Mouse (Mus musculus) brain, embryonic 18.5 days (tissue): ENCODE data around the gene Grip1.

Experiments used
- DNase-seq: peaks from one replicate; pipeline ENCODE4 v3.0.0-alpha.2; 2012; ENCODE audit warnings: low read depth, low spot score

Grip1 gene

DNA sequence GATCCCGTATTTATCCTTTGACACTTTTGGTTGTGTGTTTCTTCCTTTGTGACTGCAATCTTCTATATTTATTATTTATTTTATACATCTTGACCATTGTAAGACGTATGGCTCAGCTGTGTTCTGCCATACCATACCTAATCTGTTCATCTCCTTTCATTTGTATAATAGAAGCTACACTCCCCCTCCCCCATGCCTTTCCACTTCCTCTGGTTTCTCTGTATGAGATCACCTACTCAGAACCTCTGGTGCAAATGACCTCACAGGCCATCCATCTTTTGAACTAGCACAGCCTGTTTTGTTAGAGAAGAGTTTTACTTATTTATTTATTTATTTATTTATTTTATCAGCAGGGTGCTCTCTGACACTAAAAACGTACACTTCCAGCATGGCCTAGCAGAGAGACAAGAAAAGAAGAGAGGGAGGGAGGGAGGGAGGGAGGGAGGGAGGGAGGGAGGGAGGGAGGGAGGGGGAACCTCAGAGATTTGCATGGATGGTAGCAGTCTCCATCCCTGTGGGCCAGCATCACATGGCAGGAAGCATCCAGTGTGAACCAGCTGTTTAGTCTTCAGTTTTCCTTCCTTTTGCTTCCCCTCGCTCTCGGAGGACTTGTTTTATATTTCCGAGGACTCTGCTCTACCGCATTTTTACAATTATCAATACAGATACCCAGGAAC, 207.2 kb downstream of the Grip1 start:
- no peak for DNase-seq

DNA sequence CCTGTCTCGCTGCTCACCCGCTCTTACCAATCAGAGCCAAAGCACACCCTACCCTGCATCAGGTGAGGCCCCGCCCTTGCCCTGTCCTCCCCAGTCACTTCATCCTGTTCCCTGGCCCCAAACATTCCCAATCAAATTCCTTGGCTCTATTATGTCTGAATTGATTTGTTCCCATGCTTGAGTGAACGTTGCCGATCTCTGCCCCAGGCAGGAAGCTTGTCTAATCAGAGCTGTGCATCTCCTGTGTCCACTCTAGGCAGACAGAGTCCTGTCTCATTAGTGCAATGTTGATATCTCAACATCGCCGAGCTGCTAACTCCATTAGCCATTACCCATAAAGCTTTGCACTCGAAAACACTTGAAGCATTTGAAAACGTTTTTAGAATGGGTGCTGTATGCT, 210.0 kb downstream of the Grip1 start:
- DNase-seq: no peak

DNA sequence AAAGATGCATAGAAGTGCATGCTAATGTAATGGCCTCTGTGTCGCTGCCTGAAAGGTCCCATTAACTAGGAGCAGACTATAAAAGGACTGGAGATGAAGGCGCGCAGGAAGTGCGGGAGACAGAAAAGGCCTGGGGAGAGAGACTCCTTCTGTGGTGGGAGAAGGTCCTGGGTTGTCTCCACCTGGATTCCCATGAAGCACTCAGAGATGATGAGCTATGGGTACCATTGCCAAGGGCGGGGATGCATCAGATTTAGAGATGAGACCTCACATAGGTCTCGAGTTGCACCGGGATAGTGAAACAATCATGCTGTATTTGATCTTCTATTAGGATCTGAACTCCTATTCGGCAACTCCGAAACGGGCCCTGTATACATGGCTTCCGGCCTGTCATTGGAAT, 212.8 kb downstream of the Grip1 start:
- DNase-seq: no peak

DNA sequence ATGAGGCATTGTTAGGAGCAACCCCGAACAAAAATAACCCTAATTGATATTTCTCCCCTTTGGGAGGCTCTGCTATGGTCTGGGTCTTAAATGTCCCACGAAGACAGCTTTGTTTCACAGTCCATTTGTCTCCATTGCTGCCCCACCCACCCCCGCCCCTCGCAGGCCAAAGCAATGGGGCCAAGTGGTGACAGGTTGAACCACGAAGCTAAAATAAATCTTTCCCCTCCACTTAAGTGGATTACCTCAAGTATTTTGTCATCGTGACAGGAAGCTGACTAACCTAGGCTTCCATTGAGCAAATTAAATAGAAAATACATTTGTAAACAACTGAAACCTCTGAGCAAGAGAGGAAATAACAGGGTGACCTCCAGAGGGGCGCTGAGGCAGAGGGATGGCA, 216.8 kb downstream of the Grip1 start:
- DNase-seq: no peak

DNA sequence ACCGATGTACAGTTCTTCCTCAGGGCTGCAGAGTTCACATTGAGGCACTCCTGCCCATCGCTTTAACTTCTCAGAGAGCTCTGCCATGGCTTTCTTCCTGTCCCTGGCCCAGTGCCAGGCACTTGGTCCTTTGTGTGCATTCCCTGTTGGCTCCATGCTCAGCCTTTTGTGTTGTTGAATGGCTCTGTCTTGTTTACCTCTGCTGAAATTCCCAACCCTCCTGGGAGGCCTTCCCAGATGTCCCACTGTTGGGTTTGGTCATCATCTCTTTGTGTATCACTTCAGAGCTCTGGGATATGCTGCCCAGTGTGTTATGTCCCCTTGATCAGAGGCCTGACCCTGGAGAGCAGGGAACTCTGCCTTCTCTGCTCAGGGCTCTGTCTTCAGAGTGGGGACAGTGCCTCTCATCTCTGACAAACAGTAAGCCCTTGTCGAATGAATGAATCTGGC, 230.8 kb downstream of the Grip1 start:
- no peak for DNase-seq

DNA sequence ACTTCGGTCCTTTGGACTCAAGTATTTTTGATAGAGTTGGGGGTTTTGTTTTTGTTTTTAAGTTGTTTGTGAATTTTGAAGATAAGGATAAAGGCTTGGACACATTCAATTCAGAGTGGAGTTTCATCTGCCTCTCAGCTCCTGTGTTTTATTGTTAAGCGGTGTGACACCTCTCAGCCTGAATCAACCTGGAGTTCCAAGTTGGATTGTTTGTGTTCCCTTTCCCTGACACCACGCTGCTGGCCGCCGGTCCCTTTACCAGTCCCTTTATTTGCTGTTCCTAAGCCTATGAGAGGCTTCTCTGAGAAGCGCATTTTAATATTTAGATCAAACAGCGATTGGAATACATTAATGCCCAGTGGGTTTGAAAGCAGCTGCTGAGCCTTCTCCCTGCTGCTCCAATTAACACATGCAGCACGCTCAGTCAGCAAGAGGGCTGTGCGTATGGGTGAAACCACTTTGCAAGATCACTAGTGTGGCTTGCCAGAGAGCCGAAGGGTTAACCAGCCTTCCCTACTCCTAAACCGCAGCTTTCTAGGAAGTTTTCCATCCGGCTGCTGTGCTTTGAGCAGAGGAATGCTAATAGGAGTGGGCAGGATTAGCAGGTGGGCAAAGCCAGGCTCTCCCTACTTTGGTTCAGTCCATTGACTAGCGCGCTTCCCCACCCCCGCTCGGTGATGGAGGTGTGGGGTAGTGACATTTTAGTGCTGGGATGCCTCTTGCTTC, 237.9 kb downstream of the Grip1 start:
- DNase-seq: peak; percentile 55

DNA sequence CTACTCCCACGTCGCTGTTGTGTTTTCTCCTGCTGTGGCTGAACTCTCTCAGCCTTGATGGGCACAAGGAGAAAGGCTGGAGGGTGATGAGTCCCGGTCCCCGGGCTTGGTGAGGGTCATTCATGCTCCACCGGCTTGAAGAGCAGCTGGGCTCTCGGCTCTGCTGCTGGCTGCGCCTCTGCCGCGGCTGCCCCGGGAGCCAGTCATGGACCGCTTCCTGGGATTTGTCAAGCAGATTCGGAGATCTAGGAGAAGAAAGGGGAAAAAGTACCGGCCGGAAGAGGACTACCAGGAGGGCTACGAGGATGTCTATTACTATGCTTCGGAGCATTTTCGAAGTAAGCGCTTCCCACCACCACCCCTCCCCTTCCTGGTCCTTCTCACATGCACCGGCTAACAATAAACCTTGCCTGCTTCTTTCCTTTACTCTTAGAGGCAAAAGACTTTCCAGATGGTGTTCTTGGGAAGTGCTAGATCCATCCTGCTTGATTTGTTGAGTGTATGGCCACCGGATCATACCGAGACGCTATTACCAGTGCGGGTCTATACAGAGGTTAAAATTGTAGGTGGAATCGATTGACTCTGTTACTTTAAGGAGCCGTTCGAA, 238.8 kb downstream of the Grip1 start:
- no peak for DNase-seq

DNA sequence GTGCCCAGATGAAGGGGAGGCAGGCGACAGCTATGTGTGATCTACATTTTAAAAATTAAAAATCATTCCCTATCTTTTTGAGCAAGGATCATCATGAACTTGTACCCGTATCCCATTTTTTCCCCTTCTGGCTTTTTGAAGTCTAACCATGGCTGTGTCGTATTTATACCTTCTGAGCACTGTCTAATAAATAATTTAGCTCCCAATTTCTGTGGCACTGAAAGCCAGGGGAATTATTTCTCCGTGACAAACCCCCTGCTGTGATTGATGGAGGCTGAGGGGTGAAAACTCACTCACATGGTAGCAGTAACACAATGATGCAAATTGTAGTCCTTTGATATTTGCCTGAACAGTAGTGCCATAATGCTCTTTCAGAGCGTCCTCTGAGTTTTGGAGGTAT, 239.8 kb downstream of the Grip1 start:
- DNase-seq: no peak

DNA sequence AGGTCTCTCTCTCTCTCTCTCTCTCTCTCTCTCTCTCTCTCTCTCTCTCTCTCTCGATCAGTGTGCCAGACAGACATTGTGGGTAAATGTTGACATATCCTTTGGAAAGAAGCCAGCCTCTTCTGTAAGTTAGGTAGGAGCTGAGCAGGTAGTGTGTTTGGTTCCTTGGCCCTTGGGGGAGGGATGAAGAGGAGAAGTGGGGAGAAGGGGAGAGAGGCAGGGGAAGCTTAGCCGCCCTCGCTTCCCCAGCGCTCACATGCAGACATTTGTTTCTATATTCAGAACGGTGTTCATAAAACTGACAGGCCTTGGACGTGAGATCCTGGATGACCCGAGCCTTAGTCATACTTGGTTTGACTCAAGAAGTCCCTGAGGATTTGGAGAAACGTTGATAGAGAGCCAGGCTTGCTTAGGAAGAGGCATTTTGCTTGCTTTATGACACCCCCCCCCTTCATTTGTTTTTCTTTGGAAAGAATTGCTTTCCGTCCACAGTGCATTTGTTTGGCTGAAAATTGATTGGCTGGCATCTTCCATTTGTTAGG, 243.7 kb downstream of the Grip1 start:
- DNase-seq: no peak

DNA sequence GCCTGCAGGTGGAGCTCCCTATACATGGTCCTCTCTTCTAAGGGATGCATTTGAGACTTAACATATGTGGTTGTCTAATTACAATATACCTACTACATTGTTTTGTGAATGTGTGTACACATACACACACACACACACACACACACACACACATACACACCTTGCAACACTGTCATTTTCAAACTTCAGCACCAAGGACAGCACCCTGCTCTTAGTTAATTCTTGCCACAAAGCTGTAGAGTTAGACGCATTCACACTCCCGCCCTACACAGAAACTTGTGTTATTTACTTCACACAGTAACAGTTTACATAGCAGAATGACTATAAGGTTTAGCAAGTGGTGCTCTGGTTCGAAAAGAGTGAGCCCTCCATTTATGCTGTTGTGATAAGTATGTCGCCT, 251.7 kb downstream of the Grip1 start:
- no peak for DNase-seq

DNA sequence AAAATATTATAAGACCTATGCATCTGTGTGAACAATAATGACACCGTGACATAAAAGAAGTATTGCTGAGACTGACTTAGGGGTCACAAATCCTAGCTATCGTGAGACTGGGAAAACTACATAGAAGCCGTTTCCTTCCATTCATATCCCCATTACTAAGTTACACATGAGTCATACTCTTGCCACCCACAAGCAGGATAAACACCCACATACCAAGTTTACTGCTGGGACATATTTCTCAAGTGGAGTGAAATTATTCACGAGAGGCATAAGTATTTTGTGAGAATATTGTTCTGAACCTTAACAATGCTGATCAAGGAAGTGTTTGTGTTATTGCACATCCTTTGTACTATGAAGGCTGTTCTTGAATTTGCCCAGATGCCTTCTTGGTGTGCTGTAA, 252.7 kb downstream of the Grip1 start:
- DNase-seq: no peak

DNA sequence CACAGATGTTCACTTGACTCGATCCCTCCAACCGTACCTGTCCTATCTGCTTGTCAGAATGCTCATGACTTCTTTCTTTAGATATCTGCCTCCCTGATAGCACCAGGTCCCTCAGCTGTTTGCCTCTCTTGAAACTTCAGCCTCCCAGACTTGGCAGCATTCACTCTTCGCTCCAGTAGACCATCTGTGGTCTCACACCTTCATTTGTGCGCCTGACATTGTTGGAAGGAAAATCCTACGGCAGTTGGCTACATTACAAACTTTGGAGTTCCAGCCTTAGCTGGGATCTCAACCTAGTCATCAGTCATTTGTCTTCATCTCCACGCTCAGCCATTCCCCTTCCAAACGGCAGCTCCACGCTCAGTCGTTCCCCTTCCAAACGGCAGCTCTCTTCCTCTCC, 253.4 kb downstream of the Grip1 start:
- no peak for DNase-seq

DNA sequence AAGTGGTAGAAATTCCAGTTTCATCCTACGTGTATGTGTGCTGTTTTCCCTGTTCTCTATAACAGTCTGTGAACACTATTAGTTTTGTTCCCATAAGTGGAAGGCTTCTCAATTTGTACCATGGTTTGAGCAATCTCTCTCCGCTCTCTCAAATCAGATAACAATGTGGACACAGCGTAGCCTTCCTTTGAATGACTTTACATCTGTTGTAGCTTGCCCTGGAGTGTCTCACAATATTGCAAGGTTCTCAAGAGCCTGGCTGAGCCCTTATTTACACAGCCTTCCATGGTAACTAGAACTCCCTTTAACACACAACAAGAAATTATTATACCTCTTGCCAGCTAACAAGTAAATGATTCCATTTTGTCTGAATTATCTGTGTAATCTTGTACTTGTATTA, 268.3 kb downstream of the Grip1 start:
- DNase-seq: no peak

DNA sequence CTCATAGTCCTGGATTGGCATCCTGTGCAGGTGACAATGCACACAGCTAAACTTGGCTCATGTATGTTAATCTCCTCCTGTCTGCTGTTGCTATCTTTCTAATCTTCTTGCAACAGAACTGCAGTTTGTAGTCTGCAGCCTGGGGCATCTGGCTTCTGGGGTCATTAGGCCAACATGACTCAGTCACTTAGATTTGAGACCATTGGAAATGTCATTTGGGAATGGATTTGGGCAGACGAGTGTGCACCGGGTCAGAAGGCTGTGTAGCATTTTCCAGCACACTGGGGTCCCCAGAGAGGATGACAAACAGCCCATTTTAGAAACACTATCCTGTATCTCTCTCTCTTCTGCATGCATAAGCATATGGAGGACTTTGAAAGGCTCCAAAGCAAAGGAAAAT, 268.8 kb downstream of the Grip1 start:
- no peak for DNase-seq

DNA sequence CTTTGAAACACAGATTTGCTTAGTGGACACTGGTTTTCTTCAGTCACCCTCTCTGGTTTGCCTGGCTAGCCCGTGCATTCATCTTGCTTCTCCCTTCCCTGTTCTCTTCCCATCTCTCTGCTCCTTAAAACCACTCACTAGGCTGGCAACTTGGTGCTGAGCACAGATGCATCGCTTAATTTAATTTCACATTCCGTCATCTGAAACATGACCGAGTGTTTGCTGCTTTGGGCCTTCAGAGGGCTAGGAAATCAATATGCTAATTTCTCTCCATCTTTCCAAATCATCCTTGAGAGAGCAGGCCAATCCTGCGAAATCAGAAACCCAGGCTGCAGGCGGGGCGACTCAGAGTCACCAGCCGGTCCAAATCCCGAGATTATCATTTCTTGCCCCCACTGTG, 270.0 kb downstream of the Grip1 start:
- no peak for DNase-seq

DNA sequence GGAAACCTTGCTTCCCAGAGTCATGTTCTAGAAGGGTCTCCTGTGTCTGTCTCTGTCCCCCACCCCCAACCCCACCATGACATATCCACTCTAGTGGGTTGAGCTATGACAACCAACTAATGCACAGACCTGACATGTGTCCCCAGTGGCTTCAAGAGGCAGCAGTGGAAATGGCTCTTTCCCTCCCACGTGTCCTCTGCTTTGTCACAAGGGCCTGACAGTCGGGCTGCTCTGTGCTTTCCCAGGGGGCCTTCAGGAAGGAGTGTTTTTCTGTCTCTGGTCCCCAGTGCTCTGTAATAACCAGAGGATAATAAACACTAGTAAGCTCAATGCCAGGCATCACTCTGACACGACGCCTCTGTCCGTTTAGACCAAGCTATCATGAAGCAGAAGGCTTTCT, 271.7 kb downstream of the Grip1 start:
- no peak for DNase-seq

DNA sequence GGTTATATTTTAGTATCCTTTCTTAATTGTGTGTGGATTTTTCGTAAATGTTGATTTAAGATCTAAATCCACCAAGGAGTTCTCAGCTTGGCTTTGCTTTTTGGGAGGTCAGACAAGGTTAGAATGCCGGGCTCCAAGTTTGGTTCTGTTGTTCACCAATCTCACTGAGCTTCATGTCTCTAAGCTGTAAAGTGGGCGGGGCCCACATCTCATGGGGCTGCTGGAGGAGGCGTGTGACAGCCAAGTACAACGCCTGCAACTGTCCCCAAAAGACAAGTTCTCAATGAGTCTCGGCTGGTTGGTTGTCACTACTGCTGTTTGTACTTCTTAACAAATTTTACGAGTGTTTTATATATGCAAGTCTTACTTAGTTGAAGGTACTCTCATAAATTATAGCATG, 272.3 kb downstream of the Grip1 start:
- DNase-seq: no peak

DNA sequence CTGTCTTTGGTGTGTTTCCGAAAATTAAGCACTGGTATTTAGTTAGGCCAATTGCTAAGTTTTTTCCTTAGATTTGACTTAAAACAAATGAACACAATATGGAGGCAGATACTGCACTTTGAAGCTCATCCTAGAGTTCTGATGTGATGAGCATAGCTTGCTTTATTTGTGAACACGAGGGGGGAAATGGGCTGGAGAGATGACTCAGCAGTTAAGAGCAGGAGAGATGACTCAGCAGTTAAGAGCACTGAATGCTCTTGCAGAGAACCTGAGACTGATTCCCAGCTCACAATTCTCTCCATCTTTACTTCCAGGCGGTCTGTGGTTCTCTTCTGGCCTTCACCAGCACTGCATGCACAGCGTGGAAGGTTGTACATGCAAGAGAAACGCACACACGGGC, 273.3 kb downstream of the Grip1 start:
- DNase-seq: no peak

DNA sequence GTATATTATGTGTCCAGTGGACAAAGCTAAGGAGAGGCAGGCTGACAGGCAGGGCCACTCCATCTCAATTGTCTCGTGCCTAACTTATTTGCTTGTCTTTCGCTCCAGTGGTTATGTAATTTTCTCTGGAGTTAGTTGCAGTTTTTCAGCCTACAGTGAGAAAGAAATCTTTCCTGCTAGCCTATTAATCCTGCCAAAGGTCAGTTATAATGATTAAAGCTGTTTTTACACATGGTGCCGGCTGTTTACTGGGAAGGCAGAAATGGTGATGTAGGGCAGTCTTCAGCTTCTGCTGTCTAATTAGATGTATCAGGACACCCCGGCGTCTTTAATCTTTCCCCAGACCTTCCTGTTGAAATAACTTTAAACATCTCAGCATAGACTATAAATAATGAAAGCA, 276.6 kb downstream of the Grip1 start:
- DNase-seq: no peak

DNA sequence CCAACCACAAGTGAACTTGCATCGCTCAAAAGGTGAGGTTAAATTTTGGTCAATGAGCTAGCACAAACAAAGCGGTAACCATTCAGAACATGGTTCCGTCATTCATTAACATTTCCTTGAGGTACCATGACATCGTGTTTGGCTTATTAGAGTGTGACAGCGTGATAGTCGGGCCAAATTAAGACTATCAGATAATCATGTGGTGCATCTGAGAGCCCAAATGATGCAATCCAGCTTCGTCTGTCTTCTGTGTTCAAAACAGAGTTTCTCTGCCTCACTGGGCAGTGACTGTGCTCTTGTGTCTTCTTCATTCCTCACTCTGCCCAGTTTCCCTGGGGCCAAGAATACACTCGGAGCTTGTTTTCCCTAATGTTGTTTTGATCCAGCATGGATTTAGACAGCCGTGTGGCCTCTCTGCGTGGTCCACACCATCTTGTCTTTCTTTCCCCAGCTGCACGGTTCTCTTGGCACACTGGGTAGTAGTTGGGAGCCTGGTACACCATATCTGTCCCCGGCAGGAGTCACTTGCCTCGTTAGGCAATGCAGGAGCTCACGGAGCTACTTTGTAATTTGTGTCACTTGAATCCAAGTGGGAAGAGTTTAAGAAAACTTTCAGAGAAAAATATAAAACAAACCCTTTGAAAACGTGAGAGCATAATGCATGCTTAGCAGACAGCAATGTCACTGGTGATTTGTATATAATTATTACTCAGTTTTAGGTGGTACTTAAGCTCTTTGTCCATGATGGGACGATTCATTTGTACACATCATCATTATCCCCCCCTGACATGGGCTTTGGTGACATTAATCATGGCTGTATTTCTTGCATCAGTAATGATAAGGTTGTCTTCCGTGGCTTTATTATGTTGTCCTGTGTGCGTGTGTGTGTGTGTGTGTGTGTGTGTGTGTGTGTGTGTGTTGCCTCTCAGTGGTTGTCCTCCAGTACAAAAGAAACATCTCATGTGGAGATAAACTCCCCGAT, 281.7 kb downstream of the Grip1 start:
- DNase-seq: no peak

DNA sequence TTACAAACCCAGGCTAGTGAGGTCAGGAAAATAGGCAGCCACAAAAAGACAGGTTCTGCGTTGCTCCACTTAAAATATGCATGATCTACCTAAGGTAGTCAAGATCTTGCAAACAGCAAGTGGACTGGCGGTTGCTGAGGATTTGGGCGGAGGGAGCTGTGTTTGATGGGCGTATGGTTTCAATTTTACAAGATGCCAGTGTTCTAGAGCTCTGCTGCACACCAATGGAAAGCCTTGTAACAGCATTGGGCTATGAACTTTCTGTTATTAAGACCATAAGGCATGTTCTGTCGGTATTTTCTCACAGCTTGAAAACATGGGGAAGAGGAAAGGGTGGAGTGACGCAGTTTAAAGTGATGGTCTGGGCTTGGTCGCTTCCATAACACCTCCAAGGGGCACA, 285.8 kb downstream of the Grip1 start:
- no peak for DNase-seq

DNA sequence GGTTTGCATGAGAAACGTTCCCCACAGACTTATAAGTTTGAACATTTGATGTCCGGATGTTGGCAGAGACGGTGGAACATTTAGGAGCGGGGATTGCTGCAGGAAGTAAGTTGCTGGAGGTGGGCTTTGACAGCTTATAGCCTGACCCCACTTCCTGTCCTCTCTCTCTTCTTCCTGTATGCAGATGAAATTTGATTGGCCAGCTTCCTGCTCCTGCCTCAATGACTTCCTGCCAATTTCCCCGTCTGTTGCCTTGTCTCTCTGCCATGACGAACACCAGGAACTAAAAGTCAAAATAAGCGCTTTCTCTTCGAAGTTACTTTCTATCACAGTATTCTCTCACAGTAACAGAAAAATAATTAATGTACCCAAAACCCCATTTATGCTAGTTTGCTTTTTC, 289.1 kb downstream of the Grip1 start:
- no peak for DNase-seq
